In the genomic region with DNA sequence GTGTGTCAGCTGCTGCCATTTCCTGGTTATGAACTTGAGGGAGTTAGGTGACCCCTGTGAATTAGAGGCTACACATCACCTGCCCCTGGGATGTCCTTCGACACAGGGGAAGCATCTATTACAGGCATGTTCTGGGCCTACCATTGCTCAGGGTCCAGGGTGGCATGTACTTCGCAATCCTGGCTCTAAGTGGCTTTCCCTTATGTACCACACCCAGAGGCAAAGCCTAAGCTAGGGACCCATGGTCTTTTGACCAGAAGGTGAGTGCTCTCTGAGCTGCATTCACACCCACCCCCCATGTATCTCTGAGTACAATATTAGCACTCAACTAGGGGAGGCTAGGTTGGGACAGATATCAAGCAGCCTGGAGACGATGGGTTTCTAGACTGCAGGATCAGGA, we compare ENCODE assay signal across 15 mouse cellular contexts.
"Had no signal": no experiment of that assay in that cellular context is flagged by ENCODE, and none has a peak within 500 bp of the region (broad histone marks: within the 10 kb centered on the region; RNA-seq: fewer than 3 reads in every experiment).

No protein-coding gene starts in this region.

- DNase-seq: lung, adult 18-20 months; lung, embryonic 14.5 days; lung, postnatal 10 days; lung, postnatal 4 days; right cerebral cortex, adult 18-20 months; right cerebral cortex, postnatal 25 days; right cerebral cortex, postnatal 4 days; spleen, adult 18-20 months; thymus, adult 18-20 months; thymus, postnatal 36 days had no signal

- H3K27ac ChIP-seq: liver, embryonic 14.5 days; midbrain, embryonic 12.5 days; neural tube, embryonic 15.5 days had no signal

- H3K4me3 ChIP-seq: midbrain, embryonic 12.5 days; myocyte; neural tube, embryonic 13.5 days; neural tube, embryonic 15.5 days had no signal

- H3K9me3 ChIP-seq: midbrain, embryonic 12.5 days; neural tube, embryonic 13.5 days; neural tube, embryonic 15.5 days had no signal

- H3K36me3 ChIP-seq: midbrain, embryonic 12.5 days; neural tube, embryonic 13.5 days; neural tube, embryonic 15.5 days had no signal

- H3K4me2 ChIP-seq: lung, embryonic 14.5 days; midbrain, embryonic 12.5 days; neural tube, embryonic 13.5 days; neural tube, embryonic 15.5 days had no signal

- H3K9ac ChIP-seq: liver, embryonic 14.5 days; lung, embryonic 14.5 days; midbrain, embryonic 12.5 days; neural tube, embryonic 13.5 days; neural tube, embryonic 15.5 days had no signal

- H3K27me3 ChIP-seq: neural tube, embryonic 15.5 days had no signal
